Mouse (Mus musculus) megakaryocyte, embryonic 14.5 days (primary cell): ENCODE measurements around the gene Clip2.

Experiments
- FLI1 ChIP-seq: IDR thresholded peaks from 2 replicates; pipeline ENCODE4 v1.6.1; 2012; ENCODE audit warnings: low read length, inconsistent platforms, mixed read lengths
- GATA1 ChIP-seq: IDR thresholded peaks from 3 replicates; pipeline ENCODE4 v1.6.1; 2012; ENCODE audit warnings: mixed read lengths, low read length, inconsistent platforms, borderline replicate concordance

GRCm38 (mm10) chr5:134532417-134532816, 19.8 kb downstream of the Clip2 start:
- TF ChIP-seq GATA1 (no peak), FLI1 (no peak)
